Mouse (Mus musculus): Measurements from ENCODE around the gene Mrpl22.

- no peak for TF ChIP-seq CTCF (IDR thresholded peaks at IDR 0.05; ENCODE audit: extremely low read depth, insufficient read depth, low read length)
- no peak for TF ChIP-seq POLR2A (IDR thresholded peaks at IDR 0.05; ENCODE audit: extremely low read depth, insufficient read depth, low read length)
These were observed 3.7 kb upstream of the Mrpl22 start for GRCm38 (mm10) chr11:58167822-58168166.
